Mouse (Mus musculus) kidney, embryonic 15.5 days (tissue): ENCODE data around the gene Olfr520. TPM values are rescaled to one million over a fixed set of nuclear protein-coding genes. Genes with fewer than 3 reads are reported as not detected.

Experiments used
- ATAC-seq: fragments of 200-750 bp; cut with Nextera tagmentation; replicated peaks from 2 replicates; pipeline ENCODE4 v1.8.0; 2017; ENCODE audit warnings: moderate TSS enrichment; ENCODE audit not compliant: low FRiP score
- H3K27ac ChIP-seq: fragments of 300-500 bp; sonication (generic); 2 replicates; pipeline ENCODE4 v1.5.1; 2015; ENCODE audit warnings: mild to moderate bottlenecking, inconsistent platforms
- H3K27me3 ChIP-seq: fragments of 300-500 bp; sonication (generic); 2 replicates; pipeline ENCODE4 v1.6.1; 2015; ENCODE audit warnings: inconsistent platforms
- H3K36me3 ChIP-seq: fragments of 300-500 bp; sonication (generic); 2 replicates; pipeline ENCODE4 v1.6.1; 2015; ENCODE audit warnings: inconsistent platforms
- H3K4me1 ChIP-seq: fragments of 300-500 bp; sonication (generic); 2 replicates; pipeline ENCODE4 v1.6.1; 2015; ENCODE audit warnings: inconsistent platforms
- H3K4me2 ChIP-seq: fragments of 300-500 bp; sonication (generic); 2 replicates; pipeline ENCODE4 v1.6.1; 2015; ENCODE audit warnings: moderate library complexity, mild to moderate bottlenecking, inconsistent platforms
- H3K4me3 ChIP-seq: fragments of 300-500 bp; sonication (generic); replicated peaks from 2 replicates; pipeline ENCODE4 v1.5.1; 2015; ENCODE audit warnings: mild to moderate bottlenecking, inconsistent platforms
- H3K9ac ChIP-seq: fragments of 300-500 bp; sonication (generic); 2 replicates; pipeline ENCODE4 v1.6.1; 2015; ENCODE audit warnings: mild to moderate bottlenecking, inconsistent platforms
- H3K9me3 ChIP-seq: fragments of 300-500 bp; sonication (generic); replicated peaks from 2 replicates; pipeline ENCODE4 v1.6.1; 2016; ENCODE audit warnings: inconsistent platforms
- WGBS: fragments of 180-500 bp; shearing (Covaris S2); methylation state at CpG from one replicate; pipeline ENCODE4 v1.1.7; 2015; ENCODE audit warnings: mixed read lengths; 5-methylcytosine and 5-hydroxymethylcytosine counted together
- polyA plus RNA-seq: library from polyadenylated mRNA; unstranded; fragments of >200 nt; fragmentation: Nextera tagmentation; extraction: Ambion mirVana; gene quantifications from 2 replicates; pipeline ENCODE4 v1.2.1, GENCODE M21; 2015

Gene Olfr520
- polyA plus RNA-seq, 1 experiment from 2014 or later: not detected

- no peak for ATAC-seq
- Histone ChIP-seq H3K9ac (no peak overlapping the region), H3K4me3 (no peak overlapping the region), H3K36me3 (no peaks in the 10 kb centered on the region), H3K27me3 (no peaks in the 10 kb centered on the region), H3K27ac (no peak overlapping the region), H3K4me1 (peaks cover 37% of the 10 kb centered on the region), H3K9me3 (no peaks in the 10 kb centered on the region), H3K4me2 (no peak overlapping the region)
- WGBS: 34% methylated on average over 6 of the region's 6 CpGs
Observed at GRCm38 (mm10) chr7:99702201-99702600, 27.9 kb upstream of the Olfr520 start.

GRCm38 (mm10) chr7:99704736-99705519, 25.1 kb upstream of the Olfr520 start:
- WGBS: 81% methylated on average over 3 of the region's 3 CpGs
- Histone ChIP-seq H3K27me3 (no peaks in the 10 kb centered on the region), H3K9ac (no peak overlapping the region), H3K36me3 (no peaks in the 10 kb centered on the region), H3K4me3 (no peak overlapping the region), H3K4me1 (peaks cover 32% of the 10 kb centered on the region), H3K9me3 (no peaks in the 10 kb centered on the region), H3K4me2 (no peak overlapping the region), H3K27ac (no peak overlapping the region)
- ATAC-seq: no peak

- H3K4me3 ChIP-seq: peak overlapping the region; percentile 4; the same call in 1 of the 2 replicates
- H3K4me2 ChIP-seq: peak overlapping the region; percentile 27
- no peaks in the 10 kb centered on the region for H3K36me3 ChIP-seq
- WGBS: 49% methylated on average over 4 of the region's 4 CpGs
- H3K4me1 ChIP-seq: peaks cover 30% of the 10 kb centered on the region
- no peaks in the 10 kb centered on the region for H3K9me3 ChIP-seq
- peak; percentile 70; the same call in 1 of the 2 replicates for ATAC-seq
- H3K27me3 ChIP-seq: no peaks in the 10 kb centered on the region
- H3K27ac ChIP-seq: peak overlapping the region; percentile 79
- H3K9ac ChIP-seq: no peak overlapping the region
Observed at GRCm38 (mm10) chr7:99706341-99707037, 23.6 kb upstream of the Olfr520 start.

- no peak overlapping the region for H3K4me2 ChIP-seq
- H3K9ac ChIP-seq: no peak overlapping the region
- H3K27ac ChIP-seq: peak overlapping the region; percentile 79
- H3K9me3 ChIP-seq: no peaks in the 10 kb centered on the region
- ATAC-seq: no peak
- H3K4me1 ChIP-seq: peaks cover 24% of the 10 kb centered on the region
- no peak overlapping the region for H3K4me3 ChIP-seq
- H3K27me3 ChIP-seq: no peaks in the 10 kb centered on the region
- WGBS: 33% methylated on average over 4 of the region's 4 CpGs
- H3K36me3 ChIP-seq: no peaks in the 10 kb centered on the region
Observed at GRCm38 (mm10) chr7:99707038-99707595, 23.0 kb upstream of the Olfr520 start.

GRCm38 (mm10) chr7:99707671-99708070, 22.4 kb upstream of the Olfr520 start:
- Histone ChIP-seq H3K27me3 (no peaks in the 10 kb centered on the region), H3K4me2 (no peak overlapping the region), H3K4me3 (no peak overlapping the region), H3K36me3 (no peaks in the 10 kb centered on the region), H3K27ac (peak overlapping the region; percentile 79; the same call in 1 of the 2 replicates), H3K9me3 (no peaks in the 10 kb centered on the region), H3K4me1 (peaks cover 18% of the 10 kb centered on the region), H3K9ac (no peak overlapping the region)
- ATAC-seq: no peak
- WGBS: 84% methylated on average over 6 of the region's 6 CpGs

GRCm38 (mm10) chr7:99708301-99708721, 21.8 kb upstream of the Olfr520 start:
- no peaks in the 10 kb centered on the region for H3K36me3 ChIP-seq
- H3K4me1 ChIP-seq: peaks cover 17% of the 10 kb centered on the region
- H3K9me3 ChIP-seq: no peaks in the 10 kb centered on the region
- H3K27ac ChIP-seq: no peak overlapping the region
- H3K4me3 ChIP-seq: no peak overlapping the region
- WGBS: 69% methylated on average over 8 of the region's 8 CpGs
- no peaks in the 10 kb centered on the region for H3K27me3 ChIP-seq
- H3K9ac ChIP-seq: no peak overlapping the region
- ATAC-seq: no peak
- H3K4me2 ChIP-seq: no peak overlapping the region

- Histone ChIP-seq H3K27ac (no peak overlapping the region), H3K27me3 (no peaks in the 10 kb centered on the region), H3K9me3 (no peaks in the 10 kb centered on the region), H3K36me3 (no peaks in the 10 kb centered on the region), H3K9ac (no peak overlapping the region), H3K4me1 (peaks cover 17% of the 10 kb centered on the region), H3K4me3 (no peak overlapping the region), H3K4me2 (no peak overlapping the region)
- no peak for ATAC-seq
- 78% methylated on average over 5 of the region's 5 CpGs for WGBS
Observed at GRCm38 (mm10) chr7:99708750-99709149, 21.3 kb upstream of the Olfr520 start.

GRCm38 (mm10) chr7:99709992-99710391, 20.1 kb upstream of the Olfr520 start:
- no peak for ATAC-seq
- no peak overlapping the region for H3K4me3 ChIP-seq
- H3K27ac ChIP-seq: no peak overlapping the region
- peaks cover 17% of the 10 kb centered on the region for H3K4me1 ChIP-seq
- no peaks in the 10 kb centered on the region for H3K36me3 ChIP-seq
- no peaks in the 10 kb centered on the region for H3K9me3 ChIP-seq
- H3K4me2 ChIP-seq: no peak overlapping the region
- no peaks in the 10 kb centered on the region for H3K27me3 ChIP-seq
- H3K9ac ChIP-seq: no peak overlapping the region
- 58% methylated on average over 7 of the region's 7 CpGs for WGBS

- no peaks in the 10 kb centered on the region for H3K36me3 ChIP-seq
- H3K27ac ChIP-seq: no peak overlapping the region
- no peaks in the 10 kb centered on the region for H3K9me3 ChIP-seq
- H3K4me2 ChIP-seq: no peak overlapping the region
- H3K4me1 ChIP-seq: peaks cover 17% of the 10 kb centered on the region
- no peak for ATAC-seq
- no peak overlapping the region for H3K4me3 ChIP-seq
- H3K27me3 ChIP-seq: no peaks in the 10 kb centered on the region
- 35% methylated on average over 1 of the region's 1 CpGs for WGBS
- no peak overlapping the region for H3K9ac ChIP-seq
Observed at GRCm38 (mm10) chr7:99710476-99710875, 19.6 kb upstream of the Olfr520 start.

GRCm38 (mm10) chr7:99711166-99711565, 18.9 kb upstream of the Olfr520 start, which contains the start of gene Slco2b1:
TSS of gene Slco2b1 (minus strand) at chr7:99711340.
- H3K27me3 ChIP-seq: no peaks in the 10 kb centered on the region
- H3K4me2 ChIP-seq: no peak within 1 kb of the TSS
- H3K9ac ChIP-seq: no peak within 1 kb of the TSS
- no peaks in the 10 kb centered on the region for H3K36me3 ChIP-seq
- no peak within 1 kb of the TSS for H3K27ac ChIP-seq
- H3K4me3 ChIP-seq: no peak within 1 kb of the TSS
- no peak for ATAC-seq
- H3K4me1 ChIP-seq: peaks cover 13% of the 10 kb centered on the region
- 76% methylated on average over 8 of the region's 8 CpGs for WGBS
- H3K9me3 ChIP-seq: no peaks in the 10 kb centered on the region

- no peak overlapping the region for H3K27ac ChIP-seq
- WGBS: 87% methylated on average over 4 of the region's 4 CpGs
- no peaks in the 10 kb centered on the region for H3K9me3 ChIP-seq
- no peaks in the 10 kb centered on the region for H3K27me3 ChIP-seq
- ATAC-seq: no peak
- H3K4me3 ChIP-seq: no peak overlapping the region
- peaks cover under 1% of the 10 kb centered on the region; the same call in 1 of the 2 replicates for H3K4me1 ChIP-seq
- H3K4me2 ChIP-seq: no peak overlapping the region
- H3K9ac ChIP-seq: no peak overlapping the region
- H3K36me3 ChIP-seq: no peaks in the 10 kb centered on the region
Observed at GRCm38 (mm10) chr7:99712431-99712830, 17.6 kb upstream of the Olfr520 start.

- H3K9ac ChIP-seq: no peak overlapping the region
- no peaks in the 10 kb centered on the region for H3K27me3 ChIP-seq
- H3K9me3 ChIP-seq: no peaks in the 10 kb centered on the region
- no peaks in the 10 kb centered on the region for H3K4me1 ChIP-seq
- H3K4me2 ChIP-seq: no peak overlapping the region
- no peak overlapping the region for H3K4me3 ChIP-seq
- no peak overlapping the region for H3K27ac ChIP-seq
- no peak for ATAC-seq
- no peaks in the 10 kb centered on the region for H3K36me3 ChIP-seq
- WGBS: 85% methylated on average over 2 of the region's 2 CpGs
Observed at GRCm38 (mm10) chr7:99716536-99716935, 13.5 kb upstream of the Olfr520 start.
